Mouse (Mus musculus): ENCODE results near the gene Smarcd3.
"Not testable (repeated sequence)": the region's sequence is repeated elsewhere in the genome, so short reads cannot be mapped to it uniquely, and the experiment has no call there.

Smarcd3 gene

DNA sequence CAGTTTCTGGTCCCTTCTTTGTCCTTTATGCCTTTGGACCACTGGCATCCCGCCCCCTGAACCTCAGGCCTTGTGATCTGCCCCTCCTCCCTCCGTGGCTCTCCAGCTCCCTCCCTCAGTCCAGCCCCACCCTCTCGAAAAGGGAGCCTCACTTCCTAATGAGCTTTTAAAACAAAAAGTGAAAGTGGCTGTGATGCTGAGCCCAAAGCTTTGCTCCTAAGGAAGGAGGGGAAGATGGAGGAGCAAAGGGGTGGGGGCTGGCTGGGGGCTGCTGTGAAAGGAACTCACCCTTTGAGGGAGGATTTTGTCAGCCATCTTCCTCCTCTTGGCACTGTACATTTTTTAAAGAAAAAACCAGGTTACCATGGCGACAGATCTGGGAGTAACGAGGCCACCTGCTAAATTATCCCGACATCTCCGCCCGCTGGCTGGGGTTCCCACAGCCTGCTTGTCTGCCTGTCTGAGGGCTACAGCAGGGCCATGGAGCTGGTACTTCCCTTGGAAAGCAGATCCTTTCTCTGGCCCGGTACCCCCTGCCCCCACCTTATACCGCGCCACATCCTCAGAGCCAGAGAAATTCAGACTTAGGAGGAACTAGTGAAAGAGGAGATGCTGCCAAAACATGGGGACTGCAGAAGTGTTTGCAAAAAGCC lies 27.6 kb downstream of the Smarcd3 start:
- DNase-seq = peak; percentile 61

DNA sequence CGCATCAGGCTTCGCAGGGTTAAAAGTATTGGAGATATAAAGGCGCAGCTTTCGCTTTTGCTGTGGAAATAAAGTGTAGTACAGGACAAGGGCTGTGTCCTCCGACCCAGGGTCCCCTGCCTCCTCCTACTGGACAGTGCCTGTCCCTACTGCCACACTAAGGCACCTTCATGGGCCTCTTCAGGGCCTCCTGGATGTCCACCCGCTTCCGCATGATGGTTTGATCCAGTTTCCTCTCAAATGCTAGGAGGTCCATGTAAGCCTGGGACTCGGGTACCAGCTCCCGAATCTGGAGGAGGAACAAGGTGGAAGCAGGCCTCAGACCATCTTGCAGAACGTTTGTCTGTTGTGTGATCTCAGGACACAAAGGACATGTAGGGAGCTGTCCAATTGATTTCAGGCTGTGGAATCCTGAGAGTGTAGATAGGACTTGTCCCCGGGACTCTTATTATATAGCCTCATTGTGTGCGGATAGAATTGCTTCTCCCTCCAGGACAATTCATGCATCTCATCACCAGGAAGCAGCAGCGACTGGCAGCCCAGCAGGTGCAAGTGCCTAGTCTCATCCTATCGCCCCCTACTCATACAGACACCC lies 28.3 kb downstream of the Smarcd3 start:
- DNase-seq = no peak

DNA sequence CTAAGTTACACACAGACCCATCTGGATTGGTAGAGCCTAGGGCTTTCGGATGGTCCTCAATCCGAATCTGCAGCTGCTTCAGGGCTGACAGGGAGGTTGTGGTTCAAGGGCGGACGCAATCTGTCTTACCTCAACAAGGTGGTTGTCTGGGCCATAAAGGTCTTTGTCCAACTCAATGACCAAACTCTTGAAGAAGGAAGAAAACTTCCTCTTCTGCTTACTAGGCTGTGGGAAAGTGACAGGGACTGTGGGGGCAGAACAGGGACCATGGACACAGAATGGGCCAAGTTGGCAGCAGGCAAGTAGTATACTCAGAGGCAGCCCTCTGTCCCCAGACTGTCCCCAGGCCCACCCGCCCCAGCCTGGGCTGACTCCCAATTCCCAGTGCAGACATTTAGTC lies 28.9 kb downstream of the Smarcd3 start:
- no peak for DNase-seq

DNA sequence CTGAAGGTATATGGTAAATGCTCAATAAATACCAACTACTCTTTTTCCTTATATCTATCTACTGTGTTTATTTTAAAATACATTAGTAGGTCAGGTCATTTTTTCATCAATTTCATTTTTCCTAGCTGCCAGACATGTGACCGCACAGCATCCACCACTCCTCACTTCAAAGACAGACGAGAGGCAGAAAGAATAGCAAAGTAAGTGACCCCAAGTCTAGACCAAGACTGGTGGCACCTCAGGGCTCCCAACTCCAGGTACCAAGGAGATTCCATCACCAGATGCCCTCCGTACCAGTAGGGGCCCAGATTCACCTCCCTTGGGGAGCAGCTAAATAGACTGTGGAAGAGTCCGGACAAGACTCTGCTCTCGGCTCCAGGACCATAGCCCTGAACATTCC lies 29.9 kb downstream of the Smarcd3 start:
- no peak for DNase-seq

DNA sequence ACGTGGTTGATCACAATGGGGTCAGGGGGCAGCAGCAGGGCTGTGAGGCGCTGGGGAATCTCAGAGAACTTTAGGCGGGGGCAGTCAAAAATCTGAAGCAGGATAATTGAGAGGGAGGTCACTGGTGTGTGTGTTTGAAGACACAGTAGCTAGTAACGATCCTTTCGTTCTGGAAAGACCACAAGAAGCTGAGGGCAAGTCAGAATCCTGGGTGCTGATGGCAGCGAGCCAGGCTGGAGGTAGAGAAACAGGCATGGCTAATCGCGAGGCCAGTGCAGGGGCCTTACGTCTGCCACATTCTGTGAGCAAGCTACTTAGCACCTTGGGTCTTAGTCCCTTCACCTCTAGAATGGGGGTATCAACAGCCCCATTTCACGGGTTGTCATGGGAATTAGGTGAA lies 30.3 kb downstream of the Smarcd3 start:
- DNase-seq = no peak

DNA sequence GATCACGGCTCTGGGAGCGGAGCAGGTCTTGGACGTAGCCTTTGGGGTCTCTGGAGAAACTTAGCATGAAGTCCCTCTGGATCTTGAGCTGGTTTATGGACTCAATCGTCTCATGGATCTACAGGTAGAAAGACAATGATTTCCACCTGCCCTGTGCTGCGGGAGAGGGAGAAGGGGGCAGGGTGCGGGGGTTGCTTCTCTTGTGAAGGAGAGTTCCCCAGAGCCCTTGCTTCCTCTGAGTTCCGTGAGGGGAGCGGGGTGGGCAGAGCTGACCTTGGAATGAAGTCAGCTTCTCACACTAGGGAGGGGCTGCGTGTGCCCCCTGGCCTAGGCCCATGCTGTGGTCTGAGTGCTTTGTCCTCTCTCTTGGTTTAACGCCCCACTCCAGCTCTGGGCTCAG lies 31.0 kb downstream of the Smarcd3 start:
- DNase-seq = no peak

DNA sequence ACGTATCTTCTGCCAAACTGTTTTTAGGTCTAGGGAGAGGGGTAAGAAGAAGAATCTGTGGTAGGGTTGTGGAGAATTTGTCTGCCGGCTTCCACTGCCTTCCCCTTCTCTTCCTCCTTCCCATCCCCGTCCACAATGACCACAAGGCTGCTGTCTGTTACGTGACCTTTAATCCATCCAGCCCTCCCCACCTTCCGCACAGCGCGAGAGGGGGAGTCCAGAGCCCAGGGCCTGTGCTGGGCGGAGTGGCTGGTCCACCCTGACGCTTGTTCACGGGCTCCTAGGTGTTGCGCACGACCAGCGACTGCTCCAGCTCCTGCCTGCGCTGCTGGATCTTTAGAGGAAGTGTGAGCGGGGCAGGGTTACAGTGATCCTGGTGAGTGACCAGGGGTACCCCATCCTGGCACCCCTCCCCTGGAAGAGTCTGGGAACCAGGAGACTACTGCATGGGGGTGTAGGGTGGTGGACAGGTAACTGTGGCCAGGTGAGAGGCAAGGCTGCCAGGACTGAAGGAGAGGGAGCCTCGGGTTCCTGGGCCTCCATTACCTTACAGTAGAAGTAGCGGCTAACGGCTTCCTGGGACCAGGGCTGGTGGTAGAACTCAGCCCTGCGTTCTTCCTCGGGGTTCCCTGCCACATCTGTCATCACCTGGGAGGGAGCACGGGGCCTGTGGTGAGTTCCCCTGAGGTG lies 31.6 kb downstream of the Smarcd3 start:
- no peak for DNase-seq

DNA sequence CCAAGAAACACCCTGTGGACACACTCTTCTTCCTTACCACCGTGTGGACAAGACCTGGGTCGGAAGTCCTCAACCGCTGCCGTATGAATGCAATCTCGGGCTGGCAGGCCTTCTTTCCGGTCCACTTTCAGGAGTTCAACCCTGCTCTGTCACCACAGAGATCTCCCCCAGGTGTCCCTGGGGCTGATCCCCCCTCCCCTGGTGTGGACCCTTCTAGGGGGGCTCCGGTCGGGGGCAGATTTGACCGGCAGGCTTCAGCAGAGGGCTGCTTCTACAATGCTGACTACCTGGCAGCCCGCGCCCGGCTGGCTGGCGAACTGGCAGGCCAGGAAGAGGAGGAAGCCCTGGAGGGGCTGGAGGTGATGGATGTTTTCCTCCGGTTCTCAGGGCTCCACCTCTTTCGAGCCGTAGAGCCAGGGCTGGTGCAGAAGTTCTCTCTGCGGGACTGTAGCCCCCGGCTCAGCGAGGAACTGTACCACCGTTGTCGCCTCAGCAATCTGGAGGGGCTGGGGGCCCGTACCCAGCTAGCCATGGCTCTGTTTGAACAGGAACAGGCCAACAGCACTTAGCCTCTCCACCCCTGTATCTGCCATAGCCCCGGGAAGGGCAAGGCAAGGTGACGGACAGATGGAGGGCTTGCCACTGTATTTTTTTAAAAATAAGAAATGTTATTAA lies 32.3 kb downstream of the Smarcd3 start:
- DNase-seq = no peak

DNA sequence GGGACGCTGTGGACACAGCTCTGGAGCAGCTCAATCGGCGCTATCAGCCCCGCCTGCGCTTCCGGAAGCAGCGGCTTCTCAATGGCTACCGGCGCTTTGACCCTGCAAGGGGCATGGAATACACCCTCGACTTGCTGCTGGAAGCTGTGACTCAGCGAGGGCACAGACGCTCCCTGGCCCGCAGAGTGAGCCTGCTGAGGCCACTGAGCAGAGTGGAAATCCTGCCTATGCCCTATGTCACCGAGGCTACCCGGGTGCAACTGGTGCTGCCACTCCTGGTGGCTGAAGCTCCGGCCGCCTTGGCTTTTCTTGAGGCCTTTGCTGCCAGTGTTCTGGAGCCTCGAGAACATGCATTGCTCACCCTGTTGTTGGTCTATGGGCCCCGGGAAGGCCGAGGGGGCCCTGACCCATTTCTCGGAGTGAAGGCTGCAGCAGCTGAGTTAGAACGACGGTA lies 32.9 kb downstream of the Smarcd3 start:
- DNase-seq = no peak

DNA sequence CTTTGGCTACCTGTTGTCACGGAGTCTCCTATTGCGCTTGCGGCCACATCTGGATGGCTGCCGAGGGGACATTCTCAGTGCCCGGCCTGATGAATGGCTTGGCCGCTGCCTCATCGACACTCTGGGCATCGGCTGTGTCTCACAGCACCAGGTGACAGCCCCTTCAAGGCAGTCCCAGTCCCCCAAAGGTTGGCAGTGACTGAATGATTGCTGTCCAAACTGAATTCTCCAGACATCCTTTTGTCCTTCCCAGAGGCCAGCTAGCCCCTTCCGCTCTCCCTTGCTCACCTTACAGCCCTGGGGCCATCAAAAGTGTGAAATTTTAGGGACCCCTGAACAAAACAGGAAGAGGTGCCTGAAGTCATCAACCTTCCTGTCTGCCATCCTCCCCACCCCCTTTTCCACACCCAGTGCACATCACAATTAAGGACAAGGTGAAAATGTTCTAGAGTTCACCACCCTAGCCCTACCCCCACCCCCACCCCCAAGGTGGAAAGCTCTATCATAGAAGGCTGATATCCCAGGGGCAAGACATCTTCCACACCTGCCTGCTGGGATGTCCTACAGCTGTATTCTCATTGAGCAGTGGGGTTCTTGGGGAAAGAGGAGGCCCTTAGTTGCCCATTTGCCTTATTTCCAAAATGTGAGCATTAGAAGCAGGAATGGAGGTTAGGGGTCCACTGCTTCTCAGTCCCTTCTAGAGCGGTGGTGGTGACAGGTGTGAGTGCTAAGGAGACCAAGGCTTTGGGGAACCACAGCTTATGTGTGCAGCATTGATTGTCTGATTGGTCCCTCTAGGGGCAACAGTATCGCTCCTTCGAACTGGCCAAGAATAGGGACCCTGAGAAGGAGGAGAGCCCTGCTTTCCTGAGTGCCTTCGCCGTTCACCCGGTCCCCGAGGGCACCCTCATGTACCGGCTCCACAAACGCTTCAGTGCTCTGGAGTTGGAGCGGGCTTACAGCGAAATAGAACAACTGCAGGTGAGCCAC lies 34.4 kb downstream of the Smarcd3 start:
- DNase-seq = no peak

DNA sequence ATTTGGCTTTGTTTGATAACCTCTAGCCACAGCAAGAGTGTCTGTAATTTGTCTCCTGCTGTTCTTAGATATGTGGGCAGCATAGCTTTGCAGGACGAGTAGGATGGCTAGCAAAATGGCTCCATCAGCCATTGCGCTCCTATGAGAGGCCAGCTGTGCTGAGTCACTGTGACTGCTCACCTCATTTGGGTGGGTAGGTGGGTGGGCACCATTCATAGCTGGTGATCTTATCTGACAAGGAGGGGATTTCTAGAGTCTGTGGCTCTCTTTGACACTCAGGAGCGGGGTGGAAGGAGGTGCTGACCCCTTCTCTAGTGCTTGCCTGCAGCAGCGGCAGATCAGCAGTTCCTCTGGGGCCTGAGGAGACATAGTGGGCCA lies 37.0 kb downstream of the Smarcd3 start:
- DNase-seq = no peak

DNA sequence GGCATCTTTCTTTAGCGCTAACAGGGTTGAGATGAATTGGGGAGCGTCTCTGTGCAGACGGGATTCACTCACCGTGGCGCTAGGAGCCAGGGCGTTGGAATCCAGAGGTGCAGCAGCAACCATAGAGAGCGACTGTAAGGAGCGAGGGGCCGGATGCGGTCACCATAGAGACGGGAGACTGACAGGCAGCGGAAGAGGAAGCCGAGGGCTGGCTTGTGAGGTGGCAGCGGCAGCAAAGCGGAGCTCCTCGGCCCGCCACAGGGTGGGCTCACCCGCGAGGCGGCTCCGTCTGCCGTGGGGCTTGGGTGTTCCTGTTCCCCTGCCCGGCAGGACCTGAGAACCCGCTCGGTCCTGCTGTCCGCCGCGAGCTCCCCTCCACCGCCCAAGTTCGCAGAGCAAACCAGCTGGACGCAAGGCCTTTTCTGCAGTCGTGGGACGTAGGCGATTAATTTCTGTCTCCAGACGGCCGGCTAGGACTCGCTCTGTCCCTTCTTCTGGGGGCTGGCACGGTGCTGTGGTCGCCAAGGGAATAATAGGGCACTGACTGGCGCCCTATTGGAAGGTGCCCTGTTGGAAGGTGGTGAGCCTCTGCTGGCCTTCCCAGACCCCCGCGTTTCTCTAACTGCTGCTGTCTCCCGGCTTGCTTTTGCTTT lies 37.5 kb downstream of the Smarcd3 start, which contains the start of gene Chpf2:
Gene Chpf2, plus strand, starts transcription at position 195 of the 653 bp plus-strand sequence.
- peak; percentile 83 for DNase-seq

DNA sequence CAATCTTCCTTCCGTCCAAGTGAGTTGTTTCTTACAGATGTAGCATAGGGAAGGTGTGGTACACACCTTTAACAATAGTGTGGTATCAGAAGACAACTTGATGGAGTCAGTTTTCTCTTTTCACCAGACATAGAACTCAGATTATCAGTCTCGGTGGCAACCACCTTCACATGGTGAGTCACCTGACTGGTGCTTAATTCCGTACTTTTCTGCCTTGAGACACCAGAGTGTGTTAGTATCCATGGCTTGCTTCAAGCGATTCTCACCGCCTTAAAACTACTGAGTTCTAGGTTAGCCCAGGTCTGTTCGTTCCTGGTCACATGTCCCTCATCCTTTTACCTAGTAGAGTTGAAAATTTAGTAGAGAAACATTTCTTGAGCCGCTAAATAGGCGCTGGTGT lies 38.1 kb downstream of the Smarcd3 start:
- no peak for DNase-seq

DNA sequence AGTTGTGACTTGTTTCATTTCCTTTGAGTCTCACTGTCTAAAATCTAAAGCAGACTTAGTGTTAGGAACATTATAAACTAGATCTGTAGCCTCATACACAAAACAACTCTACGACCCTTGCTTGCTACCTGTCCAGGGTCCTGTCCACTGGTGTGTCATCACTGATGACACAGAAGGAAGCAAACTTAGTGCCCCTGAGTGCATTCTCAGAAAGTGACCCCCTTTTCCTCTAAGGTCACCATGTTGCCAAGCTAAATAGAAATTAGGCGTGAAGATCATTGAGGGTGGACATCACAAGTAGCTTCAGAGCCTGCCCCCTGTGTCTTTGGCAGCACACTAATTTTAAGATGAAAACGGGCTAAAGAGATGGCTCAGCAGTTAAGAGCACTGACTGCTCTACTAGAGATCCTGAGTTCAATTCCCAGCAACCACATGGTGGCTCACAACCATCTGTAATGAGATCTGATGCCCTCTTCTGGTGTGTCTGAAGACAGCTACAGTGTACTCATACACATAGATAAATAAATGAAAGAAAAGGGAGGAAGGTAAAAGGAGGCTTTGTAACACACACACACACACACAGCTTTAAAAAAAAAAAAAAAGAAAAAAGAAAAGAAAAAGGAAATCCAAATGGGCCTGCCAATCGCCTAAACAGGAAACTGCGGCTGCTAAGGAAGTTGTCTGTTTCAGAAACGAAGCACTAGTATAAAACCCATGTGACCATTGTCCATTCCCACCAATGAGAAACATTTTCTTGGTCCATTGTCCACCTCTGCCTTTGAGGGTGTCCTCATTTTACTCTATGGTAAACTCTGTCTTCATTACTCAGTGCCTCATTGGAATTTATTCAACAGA lies 45.9 kb downstream of the Smarcd3 start:
- no peak for DNase-seq

DNA sequence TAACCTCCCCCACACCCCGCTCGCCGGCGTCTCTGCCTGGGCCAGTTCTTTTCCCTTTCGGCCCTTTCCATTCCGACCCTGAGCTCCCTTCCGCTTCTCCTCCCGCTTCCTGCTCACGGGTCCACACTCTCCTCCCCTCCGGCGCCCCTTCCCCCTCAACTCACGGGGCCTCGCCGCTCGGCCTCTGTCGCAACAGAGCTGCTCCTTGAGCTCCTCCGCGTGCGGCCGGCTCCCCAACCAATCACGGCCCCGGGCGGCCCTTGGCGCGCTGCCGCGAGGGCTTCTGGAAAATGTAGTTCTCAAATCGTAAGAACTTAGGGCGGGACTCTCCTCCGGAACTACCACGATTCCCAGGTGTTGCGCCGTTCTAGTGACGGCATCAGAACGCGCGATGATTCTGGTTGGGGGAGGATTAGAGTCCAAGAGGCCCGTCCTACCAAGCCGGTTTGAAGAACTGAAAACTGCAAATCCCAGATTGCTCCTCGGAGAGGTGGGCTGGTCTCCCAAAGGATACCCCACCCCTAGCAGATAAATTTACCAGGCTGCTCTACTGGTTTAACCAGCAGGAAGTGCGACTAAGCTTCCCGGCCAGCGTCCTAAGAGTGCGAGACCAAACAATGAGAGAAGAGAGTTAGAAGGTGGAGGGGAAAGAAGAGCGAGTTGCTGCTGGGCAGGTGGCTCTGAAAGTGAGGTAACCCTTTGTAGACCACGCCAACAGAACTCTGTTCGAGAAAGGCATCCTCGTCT lies 46.9 kb downstream of the Smarcd3 start, which contains the start of gene Abcf2:
Gene Abcf2, minus strand, starts transcription at position 285 of the 747 bp plus-strand sequence.
- peak; percentile 100 for DNase-seq

DNA sequence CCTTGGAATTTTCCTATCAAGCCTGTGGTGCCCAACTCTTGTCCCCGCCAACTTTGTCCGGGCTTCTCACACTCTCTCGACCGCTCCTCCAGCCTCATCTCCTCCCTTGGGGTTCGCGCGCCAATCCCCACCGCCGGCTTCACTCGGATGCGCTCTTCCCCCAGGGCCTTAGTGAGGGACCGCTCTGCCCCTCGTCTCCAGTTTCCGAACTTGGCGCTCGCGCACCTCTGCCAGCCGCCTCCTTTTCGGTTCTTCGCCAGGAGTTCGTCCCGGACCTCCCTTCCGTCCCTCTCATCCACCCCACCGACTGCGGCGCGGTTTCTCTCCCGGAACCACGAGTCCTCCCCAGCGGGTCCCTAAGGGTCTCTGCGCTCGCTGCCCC lies 47.4 kb downstream of the Smarcd3 start:
- DNase-seq = peak; percentile 33

DNA sequence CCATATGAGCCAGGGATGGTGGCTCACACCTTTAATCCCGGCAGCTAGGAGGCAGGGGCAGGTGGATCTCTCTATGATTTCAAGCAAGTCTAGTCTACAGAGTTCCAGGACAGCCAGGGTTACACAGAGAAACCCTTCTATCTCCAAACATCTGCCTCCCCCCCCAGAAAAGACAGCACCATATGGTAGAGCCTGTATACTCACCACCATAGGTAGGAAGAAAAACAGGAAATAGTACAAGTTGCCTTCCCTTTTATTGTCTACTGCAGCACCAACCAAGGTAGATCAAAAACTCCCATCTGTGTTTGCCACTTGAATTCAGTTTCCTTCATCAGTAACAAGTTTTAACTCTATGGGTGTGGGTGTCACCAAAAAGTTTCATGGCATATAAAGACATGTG lies 48.3 kb downstream of the Smarcd3 start:
- no peak for DNase-seq

DNA sequence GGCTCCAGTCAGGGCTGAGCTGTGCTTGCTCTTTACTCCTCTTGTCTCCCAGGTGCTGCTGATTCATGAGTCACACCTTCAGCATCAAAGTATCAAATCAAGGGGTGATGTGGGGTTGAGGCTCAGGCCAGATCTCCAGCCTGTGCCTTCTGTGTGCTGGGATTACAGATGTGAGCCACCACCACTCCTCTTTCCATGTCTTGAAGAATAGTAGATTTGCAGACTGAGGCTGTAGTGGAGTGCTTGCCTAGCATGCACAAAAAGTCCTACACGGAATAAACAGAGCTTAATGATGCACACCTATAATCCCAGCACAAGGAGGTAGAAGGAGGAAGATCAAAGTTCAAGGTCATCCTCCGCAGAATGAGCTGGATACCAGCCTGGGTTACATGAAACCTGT lies 67.5 kb downstream of the Smarcd3 start, which contains the start of gene 4931409K22Rik:
Gene 4931409K22Rik, minus strand, starts transcription at position 101 of the 400 bp plus-strand sequence.
- DNase-seq = no peak

DNA sequence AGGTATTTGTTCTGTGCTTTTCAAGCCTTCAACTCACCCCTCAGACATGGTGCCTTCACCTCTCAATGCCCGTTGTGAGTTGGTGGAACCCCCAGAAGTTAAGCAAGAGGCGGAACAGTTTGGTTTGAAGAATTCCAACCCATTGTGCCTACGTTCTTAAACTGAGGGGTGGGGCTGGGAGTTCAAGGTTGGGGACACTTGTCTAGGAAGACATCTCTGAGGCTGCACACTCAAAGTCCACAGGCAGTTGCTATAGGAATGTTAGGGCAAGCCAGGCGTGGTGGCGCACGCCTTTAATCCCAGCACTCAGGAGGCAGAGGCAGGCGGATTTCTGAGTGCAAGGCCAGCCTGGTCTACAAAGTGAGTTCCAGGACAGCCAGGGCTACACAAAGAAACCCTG lies 68.9 kb downstream of the Smarcd3 start:
- not testable (repeated sequence) for DNase-seq

All from right cerebral cortex, postnatal 14 days (tissue).